Mouse (Mus musculus) T-helper 17 cell (primary cell): Measurements from ENCODE around the gene Tnfrsf9.

Experiments used
- in situ Hi-C, 2 experiments: fragments of 300-600 bp; cut with MboI, MseI; formaldehyde crosslinking; loops; 1 replicate in 1 of 2; 2 replicates in 1 of 2; pipeline ENCODE4 v1.15.1; 2025; ENCODE audit warnings: high pct_unique_total_duplicates in 2 of 2

Tnfrsf9 gene

DNA sequence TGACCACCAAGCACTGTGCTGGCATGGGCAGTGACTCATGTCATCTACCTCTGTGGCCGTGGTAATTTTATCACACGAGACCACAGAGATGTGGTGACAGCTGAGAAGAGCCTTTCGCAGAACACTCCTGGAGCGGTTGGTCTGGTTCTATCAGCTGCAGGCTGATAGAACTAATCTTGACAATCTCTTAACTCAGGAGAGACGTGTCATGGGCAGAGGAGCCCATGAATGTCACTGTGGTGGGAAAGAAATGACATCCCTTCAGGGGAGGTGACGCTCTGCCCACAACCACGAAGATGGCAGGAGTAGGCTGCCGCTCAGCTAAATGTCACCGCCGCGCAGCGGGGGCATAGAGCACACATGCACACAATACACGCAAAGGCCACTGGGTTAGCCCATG, 9.9 kb downstream of the Tnfrsf9 start:
- in situ Hi-C loops: no loop called here

DNA sequence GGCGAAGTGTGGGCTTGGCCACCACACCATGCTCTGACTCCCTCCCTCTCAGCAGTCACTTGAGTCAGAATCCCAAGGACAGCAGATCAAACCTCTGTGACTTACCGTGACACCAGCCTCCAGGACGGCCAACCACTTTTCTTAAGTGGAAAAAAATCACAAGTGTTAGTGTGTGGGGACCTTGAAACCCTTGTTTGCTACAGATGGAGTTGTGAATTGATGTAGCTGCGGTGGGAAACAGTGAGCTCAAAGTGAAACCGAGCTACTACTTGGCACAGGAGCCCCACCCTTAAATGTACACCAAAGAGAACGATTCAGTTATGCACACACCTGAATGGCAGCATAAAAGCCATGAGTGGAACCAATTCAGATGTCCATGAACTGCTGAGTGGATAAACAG, 10.6 kb downstream of the Tnfrsf9 start:
- in situ Hi-C loops: loop anchor here in 1 of 2 experiments (5.0 kb wide), 1 partner anchor 82 kb away; no protein-coding TSS in a partner anchor

GRCm38 (mm10) chr4:150925923-150926322, 11.6 kb downstream of the Tnfrsf9 start:
- in situ Hi-C loops: loop anchor here in 1 of 2 experiments (5.0 kb wide), 1 partner anchor 81 kb away; no protein-coding TSS in a partner anchor

DNA sequence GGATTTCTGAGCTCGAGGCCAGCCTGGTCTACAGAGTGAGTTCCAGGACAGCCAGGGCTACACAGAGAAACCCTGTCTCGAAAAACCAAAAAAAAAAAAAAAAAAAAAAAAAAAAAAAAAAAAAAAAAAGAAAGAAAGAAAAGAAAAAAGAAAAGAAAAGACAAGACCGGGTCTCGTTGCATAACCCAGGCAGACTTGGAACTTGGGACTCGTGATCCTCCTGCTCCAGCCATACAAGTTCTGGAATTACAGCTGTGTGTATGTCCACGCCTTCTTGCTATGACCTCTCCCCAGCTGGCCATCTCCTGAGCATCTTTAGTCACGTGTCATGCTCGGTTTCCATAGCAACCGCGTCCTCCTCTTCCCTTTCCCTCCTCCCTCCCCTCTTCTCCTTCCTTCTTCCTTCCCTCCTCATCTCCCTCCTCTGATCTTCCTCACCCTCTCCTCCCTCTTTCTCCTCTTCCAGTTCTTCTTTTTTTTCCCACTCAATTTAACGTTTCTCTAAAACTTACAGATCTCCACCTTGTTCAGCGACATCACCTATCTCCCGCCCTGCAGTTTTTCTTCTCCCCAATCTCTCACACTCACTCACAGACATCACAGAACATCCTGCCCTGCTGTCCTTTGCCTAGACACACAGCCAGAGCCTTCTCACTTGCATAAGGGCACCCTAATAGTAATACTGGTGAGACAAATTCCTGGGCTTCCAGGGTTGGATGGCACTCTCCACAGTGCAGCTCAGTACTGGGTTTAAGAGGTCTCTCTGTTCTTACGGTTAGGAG, 12.8 kb downstream of the Tnfrsf9 start:
- in situ Hi-C loops: loop anchor here in 1 of 2 experiments (5.0 kb wide), 1 partner anchor 80 kb away; no protein-coding TSS in a partner anchor

GRCm38 (mm10) chr4:150927789-150928188, 13.4 kb downstream of the Tnfrsf9 start:
- in situ Hi-C loops: loop anchor here in 1 of 2 experiments (5.0 kb wide), 1 partner anchor 80 kb away; no protein-coding TSS in a partner anchor

- in situ Hi-C loops: no loop called here
Observed at GRCm38 (mm10) chr4:150933503-150933902, 19.1 kb downstream of the Tnfrsf9 start.

GRCm38 (mm10) chr4:150937293-150938062, 23.1 kb downstream of the Tnfrsf9 start:
- in situ Hi-C loops: no loop called here

DNA sequence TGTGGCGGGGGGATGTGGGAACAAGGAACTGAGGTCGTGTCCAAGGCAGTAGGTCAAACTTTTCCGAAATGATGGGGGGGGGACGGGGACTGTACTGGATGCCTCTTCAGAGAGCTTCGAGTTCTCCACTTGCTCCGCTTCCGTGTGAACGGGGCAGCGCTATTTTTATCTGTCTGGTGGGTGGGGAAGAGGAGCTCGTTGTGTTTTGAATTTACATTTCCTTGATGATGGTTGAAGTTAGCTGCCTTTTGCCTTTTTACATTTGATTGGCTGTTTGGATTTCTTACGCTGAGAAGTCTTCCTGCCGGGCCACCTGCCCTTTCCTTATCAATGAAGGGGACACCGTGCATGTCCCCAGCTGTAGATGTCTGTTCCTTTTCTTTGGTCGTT, 23.7 kb downstream of the Tnfrsf9 start:
- in situ Hi-C loops: no loop called here

DNA sequence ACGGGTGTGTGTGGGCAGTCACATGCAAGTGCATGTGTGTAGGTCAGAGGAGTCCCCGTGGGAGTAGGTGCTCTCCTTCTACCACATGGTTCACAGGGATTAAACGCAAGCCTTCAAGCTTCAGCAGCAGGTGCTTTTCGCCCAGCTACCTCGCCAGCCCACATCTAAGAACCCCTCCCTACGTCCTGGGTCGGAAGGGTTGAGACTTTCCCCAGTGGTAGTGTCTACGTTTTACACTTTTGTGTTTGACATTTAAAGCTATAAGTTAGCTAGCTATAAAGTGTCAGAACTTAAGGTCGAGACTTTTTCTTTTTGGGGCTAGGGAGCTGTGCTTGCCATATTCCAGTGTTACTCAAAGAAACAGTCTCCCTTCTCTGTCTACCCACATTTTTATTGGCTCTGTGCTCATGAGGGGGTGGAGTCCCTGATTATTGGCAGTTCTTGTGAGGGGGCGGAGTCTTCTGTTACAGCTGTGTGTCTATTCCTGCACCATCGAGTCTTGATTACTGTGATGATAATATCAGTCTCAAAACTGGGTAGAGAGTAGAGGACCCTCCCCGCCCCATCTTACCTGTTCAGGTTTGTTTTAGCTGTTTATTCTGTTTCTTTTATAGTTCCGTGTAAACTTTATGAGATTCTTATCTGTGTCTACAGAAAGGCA, 25.8 kb downstream of the Tnfrsf9 start:
- in situ Hi-C loops: no loop called here

GRCm38 (mm10) chr4:150944707-150945106, 30.3 kb downstream of the Tnfrsf9 start:
- in situ Hi-C loops: no loop called here

DNA sequence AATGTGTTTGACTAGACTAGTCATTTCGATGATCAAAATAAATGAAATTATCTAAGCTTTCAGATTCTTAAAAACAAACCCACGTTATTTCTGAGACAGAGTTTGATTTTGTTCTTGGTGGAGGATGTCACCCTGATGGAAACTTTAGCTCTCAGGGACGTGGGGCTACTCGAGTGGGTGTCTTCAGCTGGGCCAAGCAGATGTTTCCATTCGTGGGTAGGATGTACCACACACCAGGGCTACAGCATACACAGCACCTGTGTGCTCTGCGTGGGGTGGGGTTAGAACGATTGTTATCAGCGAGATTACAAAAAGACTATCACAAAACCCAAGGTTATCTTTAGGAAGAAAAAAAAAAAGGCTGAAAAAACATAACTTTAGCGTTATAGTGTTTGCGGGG, 36.6 kb downstream of the Tnfrsf9 start:
- in situ Hi-C loops: loop anchor here in 1 of 2 experiments (5.0 kb wide), 1 partner anchor 279 kb away; no protein-coding TSS in a partner anchor

GRCm38 (mm10) chr4:150956369-150957105, 42.2 kb downstream of the Tnfrsf9 start:
- in situ Hi-C loops: no loop called here

DNA sequence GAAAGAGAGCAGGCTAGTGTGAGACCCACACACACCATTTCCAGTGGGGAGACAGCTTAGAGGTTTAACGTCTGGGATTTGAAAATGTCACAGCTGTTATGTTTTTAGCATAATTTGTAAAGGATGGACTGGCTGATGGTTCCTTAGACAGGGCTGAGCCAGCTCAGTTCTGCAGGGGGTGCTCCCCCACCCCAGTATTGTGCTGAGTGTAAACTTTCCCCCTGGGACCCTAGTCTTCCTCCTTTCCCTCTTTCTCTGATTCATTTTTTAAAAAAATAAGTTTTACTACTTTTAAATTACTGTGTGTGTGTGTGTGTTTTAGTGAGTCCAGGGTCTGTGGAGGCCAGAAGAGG, 42.7 kb downstream of the Tnfrsf9 start:
- in situ Hi-C loops: no loop called here

DNA sequence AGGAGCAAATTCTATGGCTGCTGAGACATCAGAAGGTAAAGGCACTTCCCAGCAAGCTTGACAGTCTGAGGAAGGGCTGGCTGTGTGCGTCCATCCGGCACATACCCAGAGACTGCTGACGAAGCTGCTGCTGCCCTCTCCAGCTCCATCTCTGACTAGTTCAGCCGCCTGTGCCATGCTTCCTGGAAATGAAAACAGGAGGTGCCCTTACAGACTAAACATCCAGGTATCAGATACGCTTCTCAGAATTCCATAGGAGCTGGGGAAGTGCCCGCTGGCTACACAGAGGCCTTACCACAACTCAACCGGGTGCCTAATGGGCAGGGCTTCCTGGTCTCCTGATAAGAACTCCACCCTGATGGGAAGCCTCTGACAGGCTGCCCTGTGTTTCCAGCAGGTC, 44.2 kb downstream of the Tnfrsf9 start:
- in situ Hi-C loops: no loop called here

DNA sequence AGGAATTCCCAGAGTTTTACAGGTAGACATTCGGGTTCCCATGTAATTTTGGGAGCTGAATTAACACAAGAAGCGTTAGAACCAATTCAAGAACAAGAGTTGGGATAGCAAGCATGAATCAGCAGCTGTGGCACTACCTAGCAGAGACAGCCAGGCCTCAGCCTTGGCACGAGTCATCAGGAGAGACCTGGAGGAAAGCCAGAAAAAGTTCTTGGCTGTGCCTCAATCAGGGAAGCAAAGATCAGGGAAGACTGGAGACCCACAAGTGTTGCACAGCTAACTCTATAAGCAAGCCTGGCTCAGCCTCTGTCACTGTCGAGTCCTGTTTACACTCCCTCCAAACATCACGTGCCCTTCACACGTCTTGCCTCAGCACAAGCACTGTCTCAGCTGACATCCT, 47.9 kb downstream of the Tnfrsf9 start:
- in situ Hi-C loops: no loop called here

DNA sequence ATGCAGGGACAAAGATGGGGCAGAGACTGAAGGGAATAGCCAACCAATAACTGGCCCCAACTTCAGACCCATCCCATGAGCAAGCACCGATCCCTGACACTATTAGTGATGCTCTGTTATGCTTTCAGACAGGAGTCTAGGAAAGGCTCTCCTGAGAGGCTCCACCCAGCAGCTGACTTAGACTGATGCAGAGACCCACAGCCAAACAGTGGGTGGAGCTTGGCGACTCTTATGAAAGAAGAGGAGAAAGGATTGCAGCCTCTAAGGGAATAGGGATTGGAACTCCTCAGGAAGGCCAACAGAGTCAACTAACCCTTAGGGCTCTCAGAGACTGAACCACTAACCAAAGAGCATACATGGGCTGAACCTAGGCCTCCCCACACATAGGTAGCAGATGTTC, 49.3 kb downstream of the Tnfrsf9 start:
- in situ Hi-C loops: no loop called here

GRCm38 (mm10) chr4:150964635-150965554, 50.5 kb downstream of the Tnfrsf9 start:
- in situ Hi-C loops: loop anchor here in 1 of 2 experiments (5.0 kb wide), 2 partner anchors 42 to 177 kb away; no protein-coding TSS in a partner anchor

DNA sequence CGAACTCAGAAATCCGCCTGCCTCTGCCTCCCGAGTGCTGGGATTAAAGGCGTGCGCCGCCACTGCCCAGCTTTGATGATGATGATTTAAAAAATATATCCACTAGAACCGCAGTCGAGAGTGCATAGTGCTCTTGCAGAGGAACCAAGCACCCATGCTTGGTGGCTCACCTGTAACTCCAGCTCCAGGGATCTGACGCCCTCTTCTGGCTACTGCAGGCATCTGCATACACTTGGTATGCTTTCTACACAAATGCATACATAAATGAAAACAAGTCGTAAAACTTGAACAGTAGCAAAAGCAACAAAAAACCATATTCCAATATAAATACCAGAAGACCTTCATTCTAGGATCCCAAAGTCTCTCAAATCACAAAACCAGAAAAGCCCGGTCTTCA, 51.2 kb downstream of the Tnfrsf9 start:
- in situ Hi-C loops: loop anchor here in 1 of 2 experiments (5.0 kb wide), 2 partner anchors 42 to 177 kb away; no protein-coding TSS in a partner anchor

GRCm38 (mm10) chr4:150966556-150966955, 52.2 kb downstream of the Tnfrsf9 start:
- in situ Hi-C loops: loop anchor here in 1 of 2 experiments (5.0 kb wide), 2 partner anchors 41 to 176 kb away; no protein-coding TSS in a partner anchor

- in situ Hi-C loops: loop anchor here in 1 of 2 experiments (5.0 kb wide), 2 partner anchors 38 to 173 kb away; no protein-coding TSS in a partner anchor
Observed at GRCm38 (mm10) chr4:150968956-150969355, 54.6 kb downstream of the Tnfrsf9 start.
